Mouse (Mus musculus): ENCODE measurements around the gene Rab3gap2. TPM values are rescaled to one million over a fixed set of nuclear protein-coding genes. Genes with fewer than 3 reads are reported as not detected.

The Rab3gap2 gene
- 10 to 100 TPM; 31.3 to 40.1 TPM for polyA plus RNA-seq (2017; shearing (Covaris generic))

DNA sequence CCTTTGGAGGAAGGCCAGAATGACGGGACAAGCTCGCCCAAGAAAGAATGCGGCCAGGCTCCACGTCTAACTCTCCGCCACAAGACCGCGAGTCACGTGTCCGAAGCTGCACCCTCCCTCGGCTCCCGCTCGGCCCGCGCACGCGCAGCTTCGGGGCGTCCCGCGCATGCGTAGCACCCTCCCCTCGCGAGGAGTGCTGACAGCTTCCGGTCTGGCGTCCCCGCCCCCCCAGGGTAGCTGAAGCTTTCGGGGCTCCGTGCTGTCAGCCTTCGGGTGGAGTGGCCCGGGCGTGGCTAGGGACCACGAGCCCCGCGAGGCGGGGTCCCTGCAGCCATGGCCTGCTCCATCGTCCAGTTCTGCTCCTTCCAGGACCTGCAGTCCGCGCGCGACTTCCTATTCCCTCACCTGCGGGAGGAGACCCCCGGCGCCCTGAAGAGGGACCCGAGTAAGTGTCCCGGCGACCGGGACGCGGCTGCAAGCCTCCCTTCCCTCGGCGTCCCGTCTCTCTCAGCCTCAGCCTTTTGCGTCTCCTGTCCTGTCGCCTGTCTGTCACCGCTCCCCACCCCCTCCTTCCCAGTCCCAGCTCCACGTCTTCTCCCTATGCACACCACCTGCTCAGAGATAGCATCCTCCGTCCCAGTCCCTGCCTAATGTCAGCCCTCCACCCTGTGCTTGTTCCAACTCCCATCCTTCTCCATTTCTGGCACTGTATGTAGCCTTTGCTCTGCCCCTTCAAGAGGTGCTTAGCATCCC is at the start of gene Rab3gap2:
Rab3gap2 (plus strand) TSS at position 209 of the 753 bp plus-strand sequence.

DNA sequence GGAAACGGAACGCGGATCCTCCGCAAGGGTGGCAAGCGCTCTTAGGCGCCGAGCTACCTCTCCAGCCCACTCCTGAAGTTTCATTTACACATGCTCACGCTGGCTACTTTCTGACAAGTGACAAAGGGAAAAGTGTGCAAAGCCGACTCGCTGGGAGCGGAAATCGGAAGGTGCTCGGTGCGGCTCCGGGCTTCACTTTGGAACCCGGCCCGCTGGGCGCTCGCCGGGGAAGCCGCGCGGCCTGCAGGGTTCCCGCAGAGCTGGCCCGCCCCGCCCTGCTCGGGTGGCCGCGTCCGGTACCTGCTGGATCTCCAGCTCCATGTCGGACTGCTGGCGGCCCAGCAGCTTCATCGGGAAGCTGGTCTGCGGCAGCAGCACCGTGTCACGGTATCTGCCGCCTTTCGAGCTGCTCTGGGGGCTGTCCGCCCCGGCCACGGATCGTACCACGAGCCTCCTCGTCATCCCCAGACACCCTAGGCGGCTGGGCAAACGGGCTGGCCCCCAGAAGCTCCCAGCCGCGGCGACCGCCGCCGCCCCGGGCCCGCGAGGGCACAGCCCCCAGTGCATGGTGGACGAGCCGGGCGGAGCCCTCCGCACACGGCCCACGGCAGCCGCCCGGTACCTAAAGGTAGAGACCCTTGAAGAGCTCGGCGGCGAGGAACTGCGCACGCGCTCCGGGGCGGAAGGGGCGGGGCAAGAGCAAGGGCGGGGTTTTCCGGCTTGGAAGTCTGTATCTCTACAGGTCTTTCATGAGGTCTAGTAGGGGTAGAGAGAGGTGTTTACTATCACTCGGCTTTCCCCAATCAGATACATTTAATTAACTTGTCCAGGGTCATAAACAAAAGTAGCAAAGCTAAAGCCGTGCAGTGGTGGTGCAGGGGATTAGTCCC is 125.0 kb downstream of the Rab3gap2 start, which contains the start of gene Iars2:
Iars2 (minus strand) TSS at position 676 of the 890 bp plus-strand sequence.

DNA sequence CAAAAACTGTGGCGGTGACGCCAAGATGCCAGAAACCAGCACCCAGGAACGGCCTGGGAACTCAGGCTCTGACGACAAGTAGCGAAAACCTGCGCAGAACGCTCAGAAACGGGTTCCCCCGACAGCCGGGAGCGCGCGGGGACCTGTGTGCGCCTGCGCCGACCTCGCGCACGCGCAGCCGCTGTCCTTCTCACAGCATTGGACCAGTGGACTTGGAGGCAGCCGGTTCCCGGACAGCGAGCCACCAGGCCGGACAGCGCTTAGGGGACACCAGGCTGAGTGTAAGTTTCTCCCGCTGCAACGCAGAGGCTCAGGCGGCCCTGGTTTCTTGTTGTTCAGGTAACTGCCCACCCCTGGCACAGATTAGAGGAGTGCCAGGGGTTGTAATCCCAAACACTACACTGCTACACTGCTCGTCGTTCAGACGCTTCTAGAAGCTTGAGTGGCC is 128.1 kb downstream of the Rab3gap2 start, which contains the start of gene Bpnt1:
Bpnt1 (plus strand) TSS at position 167 of the 448 bp plus-strand sequence.

Other genes starting within 250 kb of the Rab3gap2 start
- gene Mark1, start 204.5 kb upstream of the Rab3gap2 start, polyA plus RNA-seq (2017; shearing (Covaris generic)): under 1 TPM in 1 of 2 experiments, not detected in 1; 0.70 TPM
- 10 to 100 TPM; 41.9 to 45.7 TPM for gene Iars2, start 125.3 kb downstream of the Rab3gap2 start, polyA plus RNA-seq (2017; shearing (Covaris generic))
- 10 to 100 TPM; 13.4 to 16.9 TPM for gene Bpnt1, start 128.0 kb downstream of the Rab3gap2 start, polyA plus RNA-seq (2017; shearing (Covaris generic))
- gene Eprs, start 158.9 kb downstream of the Rab3gap2 start, polyA plus RNA-seq (2017; shearing (Covaris generic)): 10 to 100 TPM; 94.1 to 96.8 TPM